Mouse (Mus musculus): ENCODE results near the gene Vmn1r166.
"Not testable (repeated sequence)": the region's sequence is repeated elsewhere in the genome, so short reads cannot be mapped to it uniquely, and the experiment has no call there.

Gene Vmn1r166

GRCm38 (mm10) chr7:23251582-23251981 lies at the start of gene Vmn1r166:
TSS of gene Vmn1r166 (minus strand) at chr7:23251682.
- not testable (repeated sequence) for DNase-seq

- not testable (repeated sequence) for DNase-seq
Measured at GRCm38 (mm10) chr7:23300892-23301291, 49.4 kb upstream of the Vmn1r166 start, which contains the start of gene Nlrp4e. TSS of gene Nlrp4e (plus strand) at chr7:23301192.

GRCm38 (mm10) chr7:23278800-23279199 lies 27.3 kb upstream of the Vmn1r166 start, which contains the start of gene Gm6902:
TSS of gene Gm6902 (minus strand) at chr7:23278900.
- not testable (repeated sequence) for DNase-seq

- DNase-seq, result not testable (repeated sequence)
Measured at GRCm38 (mm10) chr7:23217032-23217431, 34.5 kb downstream of the Vmn1r166 start, which contains the start of gene Vmn1r165. TSS of gene Vmn1r165 (plus strand) at chr7:23217332.
